Mouse (Mus musculus): ENCODE results near the gene Syt8. TPM values are rescaled to one million over a fixed set of nuclear protein-coding genes. Genes with fewer than 3 reads are reported as not detected.

Syt8 gene
- polyA plus RNA-seq, 1 experiment from 2014 or later = 5.4 TPM

GRCm38 (mm10) chr7:142413285-142413684, 21.4 kb upstream of the Syt8 start:
- H3K36me3 ChIP-seq = no peaks in the 10 kb centered on the region
- H3K27me3 ChIP-seq (replicated peaks) = no peaks in the 10 kb centered on the region
- H3K4me1 ChIP-seq (replicated peaks) = no peaks in the 10 kb centered on the region
- H3K4me3 ChIP-seq (replicated peaks) = no peak overlapping the region
- no peak overlapping the region for H3K4me2 ChIP-seq (replicated peaks)
- H3K9me3 ChIP-seq = no peaks in the 10 kb centered on the region
- H3K9ac ChIP-seq = no peak overlapping the region
- ATAC-seq = no peak
- no peak overlapping the region for H3K27ac ChIP-seq
- 75% methylated on average over 6 of the region's 6 CpGs for WGBS

- 51% methylated on average over 4 of the region's 4 CpGs for WGBS
- Histone ChIP-seq H3K27ac (no peak overlapping the region), H3K9ac (no peak overlapping the region)
Measured at GRCm38 (mm10) chr7:142415314-142415713, 19.3 kb upstream of the Syt8 start.

GRCm38 (mm10) chr7:142416225-142416624, 18.4 kb upstream of the Syt8 start:
- no peak for ATAC-seq
- WGBS = 73% methylated on average over 3 of the region's 3 CpGs
- H3K36me3 ChIP-seq = no peaks in the 10 kb centered on the region
- no peaks in the 10 kb centered on the region for H3K4me1 ChIP-seq (replicated peaks)
- H3K4me3 ChIP-seq (replicated peaks) = no peak overlapping the region
- H3K27ac ChIP-seq = no peak overlapping the region
- H3K9ac ChIP-seq = no peak overlapping the region
- H3K4me2 ChIP-seq (replicated peaks) = no peak overlapping the region
- H3K27me3 ChIP-seq (replicated peaks) = no peaks in the 10 kb centered on the region
- no peaks in the 10 kb centered on the region for H3K9me3 ChIP-seq

More at GRCm38 (mm10) chr7:142415314-142415713, 19.3 kb upstream of the Syt8 start:
- Histone ChIP-seq H3K36me3 (no peaks in the 10 kb centered on the region), H3K27me3 (replicated peaks) (no peaks in the 10 kb centered on the region), H3K4me2 (replicated peaks) (no peak overlapping the region), H3K9me3 (no peaks in the 10 kb centered on the region), H3K4me1 (replicated peaks) (no peaks in the 10 kb centered on the region), H3K4me3 (replicated peaks) (no peak overlapping the region)
- no peak for ATAC-seq

GRCm38 (mm10) chr7:142418027-142418426, 16.6 kb upstream of the Syt8 start:
- no peaks in the 10 kb centered on the region for H3K4me1 ChIP-seq (replicated peaks)
- H3K9me3 ChIP-seq = no peaks in the 10 kb centered on the region
- no peak for ATAC-seq
- H3K4me3 ChIP-seq (replicated peaks) = no peak overlapping the region
- H3K27ac ChIP-seq = no peak overlapping the region
- WGBS = 89% methylated on average over 2 of the region's 2 CpGs
- no peaks in the 10 kb centered on the region for H3K36me3 ChIP-seq
- no peak overlapping the region for H3K9ac ChIP-seq
- no peak overlapping the region for H3K4me2 ChIP-seq (replicated peaks)
- no peaks in the 10 kb centered on the region for H3K27me3 ChIP-seq (replicated peaks)

- no peak overlapping the region for H3K4me2 ChIP-seq (replicated peaks)
- no peak overlapping the region for H3K27ac ChIP-seq
- WGBS = 91% methylated on average over 8 of the region's 8 CpGs
- H3K27me3 ChIP-seq (replicated peaks) = no peaks in the 10 kb centered on the region
- no peak overlapping the region for H3K9ac ChIP-seq
- no peak for ATAC-seq
- no peaks in the 10 kb centered on the region for H3K4me1 ChIP-seq (replicated peaks)
- H3K9me3 ChIP-seq = no peaks in the 10 kb centered on the region
- no peaks in the 10 kb centered on the region for H3K36me3 ChIP-seq
- no peak overlapping the region for H3K4me3 ChIP-seq (replicated peaks)
Measured at GRCm38 (mm10) chr7:142418679-142419078, 16.0 kb upstream of the Syt8 start.

- H3K9ac ChIP-seq = no peak overlapping the region
- no peak overlapping the region for H3K27ac ChIP-seq
- no peak overlapping the region for H3K4me3 ChIP-seq (replicated peaks)
- ATAC-seq = peak; percentile 39; the same call in 1 of the 2 replicates
- no peaks in the 10 kb centered on the region for H3K4me1 ChIP-seq (replicated peaks)
- 71% methylated on average over 5 of the region's 5 CpGs for WGBS
- no peaks in the 10 kb centered on the region for H3K36me3 ChIP-seq
- H3K27me3 ChIP-seq (replicated peaks) = no peaks in the 10 kb centered on the region
- no peak overlapping the region for H3K4me2 ChIP-seq (replicated peaks)
- H3K9me3 ChIP-seq = no peaks in the 10 kb centered on the region
Measured at GRCm38 (mm10) chr7:142419887-142420286, 14.8 kb upstream of the Syt8 start.

- Histone ChIP-seq H3K4me3 (replicated peaks) (no peak overlapping the region), H3K9ac (no peak overlapping the region), H3K4me2 (replicated peaks) (no peak overlapping the region), H3K4me1 (replicated peaks) (no peaks in the 10 kb centered on the region), H3K27me3 (replicated peaks) (no peaks in the 10 kb centered on the region), H3K27ac (no peak overlapping the region), H3K9me3 (no peaks in the 10 kb centered on the region), H3K36me3 (no peaks in the 10 kb centered on the region)
- WGBS = 75% methylated on average over 2 of the region's 2 CpGs
- no peak for ATAC-seq
Measured at GRCm38 (mm10) chr7:142421826-142422225, 12.8 kb upstream of the Syt8 start.

- WGBS = 63% methylated on average over 11 of the region's 11 CpGs
- no peaks in the 10 kb centered on the region for H3K36me3 ChIP-seq
- H3K9ac ChIP-seq = no peak overlapping the region
- H3K27me3 ChIP-seq (replicated peaks) = no peaks in the 10 kb centered on the region
- no peak overlapping the region for H3K27ac ChIP-seq
- no peak overlapping the region for H3K4me2 ChIP-seq (replicated peaks)
- peaks cover 8% of the 10 kb centered on the region for H3K4me1 ChIP-seq (replicated peaks)
- ATAC-seq = no peak
- no peak overlapping the region for H3K4me3 ChIP-seq (replicated peaks)
- H3K9me3 ChIP-seq = no peaks in the 10 kb centered on the region
Measured at GRCm38 (mm10) chr7:142425641-142426213, 8.9 kb upstream of the Syt8 start.

- Histone ChIP-seq H3K4me1 (replicated peaks) (peaks cover 11% of the 10 kb centered on the region), H3K9ac (no peak overlapping the region), H3K4me3 (replicated peaks) (no peak overlapping the region), H3K4me2 (replicated peaks) (no peak overlapping the region), H3K27ac (no peak overlapping the region), H3K27me3 (replicated peaks) (no peaks in the 10 kb centered on the region), H3K36me3 (no peaks in the 10 kb centered on the region), H3K9me3 (no peaks in the 10 kb centered on the region)
- 0 out of 2 replicates have a peak, but pooled peaks have one; percentile 39 for ATAC-seq
- WGBS = 17% methylated on average over 7 of the region's 7 CpGs
Measured at GRCm38 (mm10) chr7:142428213-142428612, 6.4 kb upstream of the Syt8 start.

- Histone ChIP-seq H3K9me3 (no peaks in the 10 kb centered on the region), H3K36me3 (no peaks in the 10 kb centered on the region), H3K4me1 (replicated peaks) (peaks cover 31% of the 10 kb centered on the region), H3K27me3 (replicated peaks) (no peaks in the 10 kb centered on the region), H3K9ac (no peak overlapping the region), H3K27ac (peak overlapping the region; percentile 4; the same call in 1 of the 2 replicates), H3K4me2 (replicated peaks) (0 out of 2 replicates have a peak overlapping the region, but pooled peaks have one; percentile 9), H3K4me3 (replicated peaks) (no peak overlapping the region)
- WGBS = 35% methylated on average over 12 of the region's 12 CpGs
- ATAC-seq = peak; percentile 41
Measured at GRCm38 (mm10) chr7:142430160-142430678, 4.4 kb upstream of the Syt8 start.

GRCm38 (mm10) chr7:142431106-142431505, 3.5 kb upstream of the Syt8 start:
- no peak for ATAC-seq

GRCm38 (mm10) chr7:142433623-142434022, 1.0 kb upstream of the Syt8 start:
- Histone ChIP-seq H3K4me3 (replicated peaks) (no peak overlapping the region), H3K9me3 (no peaks in the 10 kb centered on the region), H3K4me1 (replicated peaks) (peaks cover 34% of the 10 kb centered on the region), H3K27ac (peak overlapping the region; percentile 24; the same call in 1 of the 2 replicates), H3K9ac (peak overlapping the region; percentile 44), H3K4me2 (replicated peaks) (peak overlapping the region; percentile 36; the same call in 1 of the 2 replicates), H3K36me3 (no peaks in the 10 kb centered on the region), H3K27me3 (replicated peaks) (no peaks in the 10 kb centered on the region)
- WGBS = 20% methylated on average over 19 of the region's 19 CpGs
- ATAC-seq = no peak

More at GRCm38 (mm10) chr7:142431106-142431505, 3.5 kb upstream of the Syt8 start:
- no peak overlapping the region for H3K4me2 ChIP-seq (replicated peaks)
- WGBS = 85% methylated on average over 14 of the region's 14 CpGs
- H3K9ac ChIP-seq = no peak overlapping the region
- no peak overlapping the region for H3K27ac ChIP-seq
- H3K27me3 ChIP-seq (replicated peaks) = no peaks in the 10 kb centered on the region
- peaks cover 34% of the 10 kb centered on the region for H3K4me1 ChIP-seq (replicated peaks)
- no peak overlapping the region for H3K4me3 ChIP-seq (replicated peaks)
- H3K36me3 ChIP-seq = no peaks in the 10 kb centered on the region
- H3K9me3 ChIP-seq = no peaks in the 10 kb centered on the region

GRCm38 (mm10) chr7:142435524-142435923, 874 bp downstream of the Syt8 start:
- no peaks in the 10 kb centered on the region for H3K36me3 ChIP-seq
- no peak overlapping the region for H3K4me3 ChIP-seq (replicated peaks)
- peak overlapping the region; percentile 54; the same call in 1 of the 2 replicates for H3K27ac ChIP-seq
- no peaks in the 10 kb centered on the region for H3K27me3 ChIP-seq (replicated peaks)
- ATAC-seq = peak; percentile 54; the same call in 1 of the 2 replicates
- 23% methylated on average over 4 of the region's 4 CpGs for WGBS
- H3K9ac ChIP-seq = no peak overlapping the region
- no peak overlapping the region for H3K4me2 ChIP-seq (replicated peaks)
- H3K4me1 ChIP-seq (replicated peaks) = peaks cover 33% of the 10 kb centered on the region
- H3K9me3 ChIP-seq = no peaks in the 10 kb centered on the region

All from intestine, embryonic 15.5 days (tissue).